Mouse (Mus musculus): ENCODE measurements around the gene Borcs8.

GRCm38 (mm10) chr8:70117611-70118010 is 21.7 kb upstream of the Borcs8 start:
- TF ChIP-seq CTCF (IDR thresholded peaks at IDR 0.05; ENCODE audit: borderline replicate concordance, insufficient read depth, low read depth, low read length) (no peak), POLR2A (IDR thresholded peaks at IDR 0.05; ENCODE audit: borderline replicate concordance, insufficient read depth, low read length) (no peak)

Data from cerebellum, adult 2 months (tissue).